Mouse (Mus musculus) left cerebral cortex, adult 11 months (tissue): ENCODE results near the gene Orai3.
A peak's percentile ranks its signal among the peaks of the same experiment; 100 is the strongest.
"Not testable (repeated sequence)": the region's sequence is repeated elsewhere in the genome, so short reads cannot be mapped to it uniquely, and the experiment has no call there.

Experiments
- DNase-seq: peaks from one replicate; pipeline ENCODE4 v3.0.0; 2022; ENCODE audit warnings: low spot score

The Orai3 gene

GRCm38 (mm10) chr7:127763642-127764041 lies 6.0 kb upstream of the Orai3 start:
- DNase-seq: no peak

GRCm38 (mm10) chr7:127765756-127766155 lies 3.9 kb upstream of the Orai3 start:
- no peak for DNase-seq

- DNase-seq: no peak
These were observed 2.6 kb upstream of the Orai3 start for GRCm38 (mm10) chr7:127766851-127767609.

- no peak for DNase-seq
These were observed 1.8 kb upstream of the Orai3 start for GRCm38 (mm10) chr7:127767671-127768345.

- no peak for DNase-seq
These were observed 1.1 kb upstream of the Orai3 start for GRCm38 (mm10) chr7:127768346-127768996.

GRCm38 (mm10) chr7:127768997-127769593 lies 520 bp upstream of the Orai3 start:
- DNase-seq: peak; percentile 98

- DNase-seq: no peak
These were observed 657 bp downstream of the Orai3 start for GRCm38 (mm10) chr7:127770039-127770905.

GRCm38 (mm10) chr7:127771262-127771661 lies 1.6 kb downstream of the Orai3 start:
- no peak for DNase-seq

GRCm38 (mm10) chr7:127772080-127772479 lies 2.5 kb downstream of the Orai3 start:
- no peak for DNase-seq

- DNase-seq: no peak
These were observed 2.9 kb downstream of the Orai3 start for GRCm38 (mm10) chr7:127772557-127772956.

- peak; percentile 58 for DNase-seq
These were observed 4.2 kb downstream of the Orai3 start for GRCm38 (mm10) chr7:127773664-127774384.

- not testable (repeated sequence) for DNase-seq
These were observed 6.2 kb downstream of the Orai3 start for GRCm38 (mm10) chr7:127775837-127776236.

- peak; percentile 86 for DNase-seq
These were observed 6.8 kb downstream of the Orai3 start, which contains the start of gene Setd1a for GRCm38 (mm10) chr7:127776426-127776825. Gene Setd1a, plus strand, starts transcription at chr7:127776670.

GRCm38 (mm10) chr7:127776878-127777473 lies 7.4 kb downstream of the Orai3 start:
- peak; percentile 94 for DNase-seq

GRCm38 (mm10) chr7:127777474-127778266 lies 8.1 kb downstream of the Orai3 start:
- no peak for DNase-seq

- no peak for DNase-seq
These were observed 8.7 kb downstream of the Orai3 start for GRCm38 (mm10) chr7:127778350-127778749.

GRCm38 (mm10) chr7:127785308-127785707 lies 15.7 kb downstream of the Orai3 start, which contains the start of gene Gm49388:
Gene Gm49388, plus strand, starts transcription at chr7:127785608.
- no peak for DNase-seq

GRCm38 (mm10) chr7:127797076-127797845 lies 27.6 kb downstream of the Orai3 start:
- no peak for DNase-seq

- no peak for DNase-seq
These were observed 29.0 kb downstream of the Orai3 start for GRCm38 (mm10) chr7:127798591-127798990.
